Mouse (Mus musculus): ENCODE data around the gene Fgd3. TPM values are rescaled to one million over a fixed set of nuclear protein-coding genes. Genes with fewer than 3 reads are reported as not detected.

The Fgd3 gene
- polyA plus RNA-seq, 1 experiment from 2014 or later = 14.8 TPM

DNA sequence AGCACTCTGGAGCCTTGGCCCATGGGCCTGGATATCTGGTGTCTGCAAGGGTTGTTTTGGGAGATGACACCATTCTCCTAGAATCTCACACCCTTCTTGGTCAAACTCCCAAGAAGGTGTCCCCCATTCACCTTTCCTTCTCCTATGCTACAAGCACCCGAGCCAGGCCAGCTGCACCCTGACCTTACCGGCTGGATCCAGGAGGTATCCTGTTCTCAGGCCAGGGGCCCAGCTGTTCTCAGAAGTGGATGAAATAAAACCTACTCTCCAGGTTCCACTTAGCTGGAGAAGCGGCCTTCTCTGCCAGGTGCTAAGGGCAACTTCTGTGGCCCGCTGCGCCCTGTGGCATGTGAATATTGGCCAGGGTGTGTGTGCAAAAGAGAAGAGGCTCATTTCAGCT, 4.8 kb upstream of the Fgd3 start:
- WGBS (ENCODE audit: missing documents) = 93% methylated on average over 5 of the region's 5 CpGs
- Histone ChIP-seq H3K4me3 (ENCODE audit: inconsistent target) (no peak overlapping the region), H3K36me3 (ENCODE audit: inconsistent target) (no peaks in the 10 kb centered on the region), H3K79me2 (ENCODE audit: inconsistent target) (no peaks in the 10 kb centered on the region), H3K27ac (peak overlapping the region; percentile 90)

DNA sequence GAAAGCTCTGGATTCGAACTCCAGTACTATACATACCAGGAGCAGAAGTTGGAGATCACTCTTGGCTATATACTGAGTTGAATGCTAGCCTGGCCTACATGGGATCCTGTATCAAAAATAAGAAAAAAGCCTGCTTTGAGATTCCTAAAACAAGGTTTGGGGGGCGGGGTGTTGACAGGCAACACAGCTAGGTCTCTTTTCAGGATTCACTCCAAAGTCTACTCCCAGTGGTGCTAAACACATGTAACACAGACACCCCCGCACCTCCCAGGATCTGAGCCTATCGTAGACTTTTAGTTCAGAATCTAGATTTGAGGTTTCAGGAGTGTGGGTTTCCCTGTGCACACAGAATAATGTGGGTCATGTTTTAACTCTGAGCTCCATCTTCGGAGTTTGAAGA, 2.6 kb upstream of the Fgd3 start:
- H3K27ac ChIP-seq = peak overlapping the region; percentile 90
- no peaks in the 10 kb centered on the region for H3K79me2 ChIP-seq (ENCODE audit: inconsistent target)
- H3K4me3 ChIP-seq (ENCODE audit: inconsistent target) = no peak overlapping the region
- H3K36me3 ChIP-seq (ENCODE audit: inconsistent target) = no peaks in the 10 kb centered on the region
- WGBS (ENCODE audit: missing documents) = 87% methylated on average over 5 of the region's 5 CpGs

DNA sequence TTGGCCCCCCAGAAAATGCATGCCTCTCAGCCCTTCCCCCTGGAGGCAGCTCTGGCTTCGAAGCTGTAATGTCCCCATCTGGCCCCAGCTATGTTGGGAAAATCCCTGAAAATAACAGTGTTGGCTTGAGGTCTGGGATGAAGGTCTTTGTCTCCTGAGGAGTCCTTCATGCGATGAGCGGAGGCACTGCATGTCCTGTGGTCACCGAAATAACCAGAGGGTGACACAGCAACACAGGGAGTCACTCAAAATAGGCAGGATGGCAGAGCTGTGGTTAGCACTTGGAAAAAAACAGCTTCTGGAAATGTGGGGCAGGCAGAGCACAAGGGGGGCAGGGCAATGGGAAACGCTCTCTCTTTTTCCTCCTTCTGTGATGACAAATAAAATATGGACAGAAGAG, 2.1 kb upstream of the Fgd3 start:
- WGBS (ENCODE audit: missing documents) = 20% methylated on average over 5 of the region's 5 CpGs
- Histone ChIP-seq H3K79me2 (ENCODE audit: inconsistent target) (no peaks in the 10 kb centered on the region), H3K4me3 (ENCODE audit: inconsistent target) (no peak overlapping the region), H3K36me3 (ENCODE audit: inconsistent target) (no peaks in the 10 kb centered on the region), H3K27ac (peak overlapping the region; percentile 90)

DNA sequence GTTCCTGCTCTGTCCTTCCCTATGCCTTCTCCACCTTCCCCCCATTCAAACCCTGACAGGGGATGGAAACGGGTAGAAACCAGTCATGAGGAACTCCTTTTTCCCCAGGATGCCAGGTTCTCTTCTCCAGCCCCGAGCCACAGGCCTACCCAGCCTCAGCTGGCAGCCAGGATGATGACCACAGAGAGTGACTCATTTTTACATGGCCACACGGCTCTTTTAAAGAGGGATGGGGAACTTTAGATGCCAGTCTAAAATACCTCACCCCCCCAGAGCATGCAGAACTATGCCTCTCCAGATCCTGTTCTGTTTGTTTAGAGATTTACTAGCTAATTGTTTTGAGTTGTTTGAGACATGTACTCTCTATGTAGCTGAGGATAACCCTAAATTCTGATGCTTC, 1.3 kb upstream of the Fgd3 start:
- Histone ChIP-seq H3K36me3 (ENCODE audit: inconsistent target) (no peaks in the 10 kb centered on the region), H3K4me3 (ENCODE audit: inconsistent target) (no peak overlapping the region), H3K79me2 (ENCODE audit: inconsistent target) (no peaks in the 10 kb centered on the region), H3K27ac (peak overlapping the region; percentile 90)
- WGBS (ENCODE audit: missing documents) = 7% methylated on average over 3 of the region's 3 CpGs

DNA sequence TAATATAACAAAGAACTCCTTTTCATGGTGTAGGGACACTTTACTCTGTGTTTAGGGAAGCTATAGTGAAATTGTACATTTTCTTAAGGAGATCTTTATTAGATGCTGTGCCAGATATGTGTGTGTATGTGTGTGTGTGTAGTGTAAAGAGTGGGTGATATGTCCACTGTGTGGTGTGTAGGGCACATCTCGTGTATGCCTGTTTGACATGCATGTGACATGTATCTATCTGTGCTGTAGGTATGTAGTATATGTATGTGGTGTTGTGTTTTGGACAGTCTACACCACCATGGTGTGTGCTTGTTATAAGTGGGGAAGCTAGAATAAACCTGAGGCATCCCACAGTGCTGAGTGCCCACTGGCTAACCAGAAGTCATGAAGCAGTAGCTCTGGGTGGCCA, 403 bp upstream of the Fgd3 start:
- Histone ChIP-seq H3K36me3 (ENCODE audit: inconsistent target) (no peaks in the 10 kb centered on the region), H3K4me3 (ENCODE audit: inconsistent target) (no peak overlapping the region), H3K79me2 (ENCODE audit: inconsistent target) (no peaks in the 10 kb centered on the region), H3K27ac (no peak overlapping the region)
- 100% methylated on average over 1 of the region's 1 CpGs for WGBS (ENCODE audit: missing documents)

DNA sequence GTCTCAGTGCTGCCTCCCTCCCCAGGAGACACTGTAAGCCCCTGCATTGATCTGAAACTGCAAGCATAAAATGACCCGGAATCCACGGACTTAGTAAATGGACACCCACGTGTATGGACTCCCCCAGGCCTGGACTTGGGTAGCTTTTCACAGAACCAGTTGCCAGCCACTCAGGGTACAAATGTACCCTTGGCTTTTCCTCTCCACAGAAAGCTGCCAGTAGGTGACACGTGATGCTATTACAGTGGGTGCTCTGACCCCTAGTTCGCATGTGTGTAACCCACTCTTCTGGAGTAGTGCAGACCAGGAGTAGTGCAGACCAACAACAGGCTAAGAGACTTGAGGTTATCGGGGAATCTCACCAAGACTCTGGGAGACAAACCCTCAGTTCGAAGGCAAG, 2.2 kb downstream of the Fgd3 start:
- Histone ChIP-seq H3K36me3 (ENCODE audit: inconsistent target) (no peaks in the 10 kb centered on the region), H3K4me3 (ENCODE audit: inconsistent target) (no peak overlapping the region), H3K79me2 (ENCODE audit: inconsistent target) (no peaks in the 10 kb centered on the region), H3K27ac (no peak overlapping the region)
- whole genome bisulfite sequencing (ENCODE audit: missing documents) = 93% methylated on average over 7 of the region's 7 CpGs

DNA sequence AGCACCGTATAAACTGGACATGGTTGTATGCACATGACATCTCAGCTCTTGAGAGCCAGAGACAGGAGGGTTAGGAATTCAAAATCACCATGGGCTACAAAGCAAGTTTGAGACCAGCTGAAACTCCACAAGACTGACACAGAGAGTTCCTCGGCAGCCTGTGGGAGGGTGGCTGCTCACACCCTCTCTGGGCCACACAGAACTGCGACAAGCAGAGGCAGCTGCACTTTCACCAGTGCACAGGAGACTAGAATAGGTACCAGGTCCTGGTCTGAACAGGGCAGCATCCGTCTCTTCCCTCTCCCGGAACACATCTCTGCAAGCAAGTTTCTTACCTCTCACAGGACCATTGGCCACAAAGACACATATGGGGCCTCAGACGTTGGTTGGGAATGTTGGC, 2.6 kb downstream of the Fgd3 start:
- Histone ChIP-seq H3K4me3 (ENCODE audit: inconsistent target) (no peak overlapping the region), H3K36me3 (ENCODE audit: inconsistent target) (no peaks in the 10 kb centered on the region), H3K27ac (no peak overlapping the region), H3K79me2 (ENCODE audit: inconsistent target) (no peaks in the 10 kb centered on the region)
- 92% methylated on average over 6 of the region's 6 CpGs for WGBS (ENCODE audit: missing documents)

DNA sequence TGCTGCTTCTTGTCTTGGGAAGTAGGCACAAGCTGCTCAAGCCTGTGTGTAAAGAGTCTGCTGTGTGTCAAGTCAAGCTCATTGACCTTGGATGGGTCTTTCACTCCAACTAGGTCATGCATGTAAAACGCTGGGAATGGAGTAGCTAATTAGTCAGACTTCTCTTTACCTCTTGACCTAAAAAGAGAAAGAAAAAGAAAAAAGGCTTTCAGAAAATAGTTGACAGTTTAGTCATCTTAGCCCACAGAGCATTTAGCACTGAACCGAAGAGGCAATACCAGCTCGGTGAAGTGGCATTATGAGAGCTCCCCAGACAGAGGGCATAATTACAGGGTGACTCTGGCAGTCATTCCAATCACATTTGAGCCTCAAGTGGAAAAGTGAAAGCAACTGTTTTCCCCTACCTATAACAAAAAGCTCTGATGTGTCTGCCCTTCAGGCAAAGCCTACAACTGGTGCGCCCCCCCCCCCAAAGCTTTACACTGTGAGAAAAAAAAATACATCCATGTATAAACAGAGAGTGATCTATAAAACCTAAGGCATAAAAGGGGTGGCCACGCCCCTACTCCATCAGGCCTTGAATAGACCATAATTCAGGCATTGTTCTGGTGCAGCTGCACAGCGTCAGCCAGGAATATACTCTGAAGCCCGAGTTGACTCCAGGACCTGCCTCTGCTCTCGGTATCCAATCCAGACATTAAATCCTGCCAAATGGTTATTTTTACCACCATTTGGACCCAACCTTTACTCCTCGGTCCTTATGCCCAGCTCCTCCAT, 3.5 kb downstream of the Fgd3 start:
- 85% methylated on average over 9 of the region's 9 CpGs for WGBS (ENCODE audit: missing documents)
- H3K79me2 ChIP-seq (ENCODE audit: inconsistent target) = no peaks in the 10 kb centered on the region
- H3K4me3 ChIP-seq (ENCODE audit: inconsistent target) = no peak overlapping the region
- no peaks in the 10 kb centered on the region for H3K36me3 ChIP-seq (ENCODE audit: inconsistent target)
- no peak overlapping the region for H3K27ac ChIP-seq

DNA sequence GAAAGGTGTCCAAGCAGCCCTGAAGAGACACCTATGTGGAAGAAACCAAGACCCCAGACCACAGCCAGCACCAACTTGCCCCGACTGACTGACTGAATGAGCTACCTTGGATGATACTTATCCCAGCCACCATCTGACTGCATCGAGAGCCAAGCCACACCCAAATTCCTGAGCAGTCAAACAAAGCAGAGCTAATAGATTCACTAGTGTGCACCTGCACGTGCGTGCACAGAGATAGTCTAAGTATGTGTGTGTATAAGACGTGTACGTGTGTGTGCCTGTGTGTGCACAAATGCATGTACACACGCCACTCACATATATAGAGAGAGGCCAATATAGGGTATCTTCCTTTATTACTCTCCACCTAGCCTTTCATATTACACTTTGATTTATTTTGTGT, 8.5 kb downstream of the Fgd3 start:
- Histone ChIP-seq H3K36me3 (ENCODE audit: inconsistent target) (no peaks in the 10 kb centered on the region), H3K27ac (no peak overlapping the region), H3K79me2 (ENCODE audit: inconsistent target) (peaks cover 24% of the 10 kb centered on the region), H3K4me3 (ENCODE audit: inconsistent target) (no peak overlapping the region)
- 94% methylated on average over 7 of the region's 7 CpGs for WGBS (ENCODE audit: missing documents)

DNA sequence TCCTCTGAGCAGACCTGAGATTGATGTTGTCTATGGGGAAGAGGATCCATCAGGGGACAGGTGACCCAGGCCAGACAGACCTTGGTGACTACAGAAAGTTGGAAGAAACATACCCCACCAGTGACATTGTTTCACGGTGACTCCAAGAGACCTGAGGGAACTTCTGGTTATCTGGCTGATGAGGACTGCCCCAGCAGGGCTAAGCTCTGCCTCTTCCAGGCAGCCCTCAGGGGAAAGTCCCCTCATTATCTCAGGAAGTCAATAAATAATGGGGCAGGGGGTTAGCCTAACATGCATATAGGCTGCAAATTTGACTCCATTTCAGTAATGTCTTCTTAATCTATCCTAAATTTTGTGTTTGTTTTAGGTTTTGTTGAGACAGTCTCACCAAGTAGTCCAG, 10.6 kb downstream of the Fgd3 start:
- no peak overlapping the region for H3K4me3 ChIP-seq (ENCODE audit: inconsistent target)
- H3K36me3 ChIP-seq (ENCODE audit: inconsistent target) = no peaks in the 10 kb centered on the region
- H3K27ac ChIP-seq = peak overlapping the region; percentile 94
- peaks cover 45% of the 10 kb centered on the region for H3K79me2 ChIP-seq (ENCODE audit: inconsistent target)
- WGBS (ENCODE audit: missing documents) = 25% methylated on average over 1 of the region's 1 CpGs

DNA sequence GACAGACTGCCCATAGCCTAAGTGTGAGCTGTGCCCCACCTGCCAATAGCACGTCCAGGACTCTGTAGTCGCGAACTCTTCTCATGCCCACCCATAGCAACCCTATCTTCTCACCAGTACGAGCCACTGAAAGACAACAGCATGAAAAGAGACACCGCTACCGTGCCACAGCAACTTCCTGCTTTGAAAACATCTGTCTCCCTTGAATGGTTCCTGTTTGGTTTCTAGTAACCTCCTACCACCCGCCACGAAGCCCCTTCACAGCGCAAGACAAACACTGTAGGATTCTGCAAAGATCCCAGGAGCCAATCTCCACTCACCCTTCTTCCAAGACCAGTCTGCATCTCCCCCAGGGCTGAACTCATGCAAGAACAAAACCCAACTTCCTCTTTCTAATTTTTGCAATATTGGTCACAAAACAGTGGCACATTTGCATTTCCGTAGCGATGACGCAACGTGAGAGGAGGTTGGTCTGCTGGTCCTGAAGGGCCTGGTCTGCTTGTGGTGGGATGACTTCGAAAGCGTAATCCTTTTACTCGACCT, 11.2 kb downstream of the Fgd3 start:
- peak overlapping the region; percentile 86 for H3K4me3 ChIP-seq (ENCODE audit: inconsistent target)
- H3K36me3 ChIP-seq (ENCODE audit: inconsistent target) = no peaks in the 10 kb centered on the region
- WGBS (ENCODE audit: missing documents) = under 1% methylated on average over 16 of the region's 16 CpGs
- H3K79me2 ChIP-seq (ENCODE audit: inconsistent target) = peaks cover 51% of the 10 kb centered on the region
- H3K27ac ChIP-seq = peak overlapping the region; percentile 94

DNA sequence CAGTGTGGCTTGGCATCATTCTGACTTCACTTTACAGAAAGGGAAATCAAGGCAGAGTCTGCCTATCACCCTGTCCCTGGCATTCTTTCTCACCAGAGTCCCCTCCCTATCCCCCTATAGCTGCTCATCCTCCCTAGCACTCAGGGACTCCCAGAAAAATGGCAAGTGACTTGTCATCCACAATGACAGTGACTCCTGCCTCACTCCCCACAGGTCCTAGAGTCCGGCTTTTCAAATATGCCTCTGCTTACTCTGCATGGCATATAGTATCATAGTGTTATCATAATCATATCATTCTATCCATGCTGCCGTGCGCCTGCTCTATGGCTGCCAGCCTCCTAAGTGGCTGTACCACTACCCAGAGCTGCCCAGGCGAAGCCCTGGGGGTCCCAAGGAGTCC, 11.9 kb downstream of the Fgd3 start:
- Histone ChIP-seq H3K27ac (peak overlapping the region; percentile 94), H3K4me3 (ENCODE audit: inconsistent target) (peak overlapping the region; percentile 86), H3K79me2 (ENCODE audit: inconsistent target) (peaks cover 58% of the 10 kb centered on the region), H3K36me3 (ENCODE audit: inconsistent target) (peaks cover 4% of the 10 kb centered on the region; the same call in 1 of the 2 replicates)
- WGBS (ENCODE audit: missing documents) = 29% methylated on average over 4 of the region's 4 CpGs

DNA sequence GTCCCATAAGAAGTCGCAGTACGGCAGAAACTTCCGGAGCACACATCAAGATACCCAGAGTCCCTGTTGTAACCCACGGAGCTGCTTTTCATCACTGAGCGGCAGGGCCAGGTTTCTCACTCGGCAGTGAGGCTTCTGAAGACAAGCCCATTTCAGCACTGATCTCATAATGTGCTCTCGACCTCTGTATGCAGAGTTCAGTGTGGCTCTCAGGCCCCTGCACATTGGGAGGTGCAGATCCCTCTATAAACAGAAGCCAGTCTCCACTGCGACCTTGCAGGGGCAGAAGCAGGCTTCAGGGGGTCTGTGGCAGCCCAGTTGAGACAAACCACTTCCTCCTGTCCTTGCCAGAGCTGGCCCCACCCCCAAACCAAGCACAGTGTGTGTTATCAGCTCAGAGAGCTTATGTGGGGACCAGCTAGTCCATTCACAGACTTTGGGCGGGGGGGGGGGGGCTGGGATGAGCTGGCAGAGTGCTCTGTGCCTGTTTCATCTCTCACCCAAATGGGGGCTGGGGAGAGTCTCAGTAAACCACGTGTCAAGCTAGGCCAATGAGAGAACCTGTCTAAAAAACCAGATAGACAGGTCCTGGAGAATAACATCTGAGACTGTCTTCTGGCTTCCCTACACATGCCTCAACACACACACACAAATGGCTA, 12.7 kb downstream of the Fgd3 start:
- H3K36me3 ChIP-seq (ENCODE audit: inconsistent target) = peaks cover 7% of the 10 kb centered on the region; the same call in 1 of the 2 replicates

DNA sequence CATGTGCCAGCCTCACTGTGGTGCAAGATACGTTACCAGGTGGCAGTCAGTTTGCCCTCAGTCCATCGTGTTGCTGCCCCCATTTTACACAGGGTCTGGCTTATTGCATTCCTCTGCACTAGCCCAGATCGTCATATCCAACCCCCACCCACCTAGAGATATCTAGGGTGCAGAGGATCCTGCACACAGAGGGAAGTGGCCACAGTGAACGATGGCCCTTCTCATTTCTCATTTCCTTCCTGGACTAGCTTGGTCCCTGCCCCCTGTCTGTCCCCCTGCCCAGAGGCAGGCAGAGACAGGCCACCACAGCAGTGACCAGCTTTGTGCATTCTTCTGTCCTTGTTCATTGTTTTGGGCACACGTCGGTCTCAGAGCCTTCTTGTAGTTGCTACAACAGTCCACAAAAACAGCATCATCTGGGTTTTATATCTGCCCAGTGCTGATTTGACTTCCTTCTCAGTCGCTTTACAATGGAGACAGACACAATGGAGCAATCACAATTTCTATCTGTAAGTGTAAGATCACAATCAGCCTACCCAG, 13.3 kb downstream of the Fgd3 start:
- Histone ChIP-seq H3K79me2 (ENCODE audit: inconsistent target) (peaks cover 72% of the 10 kb centered on the region), H3K36me3 (ENCODE audit: inconsistent target) (peaks cover 7% of the 10 kb centered on the region; the same call in 1 of the 2 replicates)
- WGBS (ENCODE audit: missing documents) = 2% methylated on average over 7 of the region's 7 CpGs

More for the DNA sequence above, 12.7 kb downstream of the Fgd3 start:
- WGBS (ENCODE audit: missing documents) = under 1% methylated on average over 10 of the region's 10 CpGs
- Histone ChIP-seq H3K27ac (peak overlapping the region; percentile 94), H3K79me2 (ENCODE audit: inconsistent target) (peaks cover 66% of the 10 kb centered on the region), H3K4me3 (ENCODE audit: inconsistent target) (peak overlapping the region; percentile 86)

DNA sequence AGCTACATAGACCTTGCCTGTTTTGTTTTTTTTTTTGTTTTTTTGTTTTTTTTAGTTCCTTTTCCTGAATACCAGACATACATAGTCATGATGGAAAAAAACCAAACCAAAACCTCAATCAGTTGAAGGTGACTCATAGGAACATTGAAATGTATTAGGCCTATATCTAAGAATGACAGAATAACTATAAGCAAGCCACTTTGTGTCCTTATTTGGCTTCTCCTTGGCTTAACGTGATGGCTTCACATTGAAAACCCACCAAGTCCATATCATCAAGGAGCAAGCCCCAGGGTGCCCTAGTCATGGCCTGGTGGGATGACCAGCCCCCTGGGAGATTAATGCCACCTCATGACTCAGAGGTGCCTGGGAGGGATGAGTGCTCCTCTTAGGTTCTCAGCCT, 19.3 kb downstream of the Fgd3 start:
- H3K27ac ChIP-seq = peak overlapping the region; percentile 28; the same call in 1 of the 2 replicates
- peaks cover 97% of the 10 kb centered on the region for H3K79me2 ChIP-seq (ENCODE audit: inconsistent target)
- no peak overlapping the region for H3K4me3 ChIP-seq (ENCODE audit: inconsistent target)
- WGBS (ENCODE audit: missing documents) = 57% methylated on average over 1 of the region's 1 CpGs
- H3K36me3 ChIP-seq (ENCODE audit: inconsistent target) = peaks cover 16% of the 10 kb centered on the region; the same call in 1 of the 2 replicates

More for the DNA sequence above, 13.3 kb downstream of the Fgd3 start:
- Histone ChIP-seq H3K4me3 (ENCODE audit: inconsistent target) (peak overlapping the region; percentile 86), H3K27ac (peak overlapping the region; percentile 94)

Measured in macrophage (primary cell).